Mouse (Mus musculus): Measurements from ENCODE around the gene Olfr972.
"Not testable (repeated sequence)": the region's sequence is repeated elsewhere in the genome, so short reads cannot be mapped to it uniquely, and the experiment has no call there.

The Olfr972 gene

DNA sequence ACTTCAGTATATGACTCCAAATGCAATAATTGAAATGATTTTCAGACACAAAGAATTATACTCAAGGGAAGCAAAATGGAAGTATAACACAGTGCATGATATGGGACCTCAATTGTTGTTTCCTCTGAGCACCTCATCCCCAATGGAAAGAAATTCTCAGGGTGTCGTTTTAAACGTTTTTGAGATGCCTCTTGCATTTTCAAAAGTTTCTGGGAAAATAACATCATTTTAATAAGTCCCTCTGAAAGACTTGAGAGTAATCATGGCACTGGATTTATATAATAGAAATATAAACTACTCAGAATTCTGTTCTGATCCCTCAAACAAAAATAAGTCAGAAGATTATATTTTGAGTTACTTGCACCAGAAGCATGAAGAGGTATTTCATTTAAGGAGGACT lies at the start of gene Olfr972:
Gene Olfr972, plus strand, starts transcription at position 301 of the 400 bp plus-strand sequence.
- DNase-seq (ENCODE audit: low spot score): no peak

GRCm38 (mm10) chr9:39836576-39836975 lies 29.6 kb upstream of the Olfr972 start, which contains the start of gene Olfr971:
Gene Olfr971 (plus strand): TSS chr9:39836876.
- DNase-seq (ENCODE audit: low spot score): not testable (repeated sequence)

DNA sequence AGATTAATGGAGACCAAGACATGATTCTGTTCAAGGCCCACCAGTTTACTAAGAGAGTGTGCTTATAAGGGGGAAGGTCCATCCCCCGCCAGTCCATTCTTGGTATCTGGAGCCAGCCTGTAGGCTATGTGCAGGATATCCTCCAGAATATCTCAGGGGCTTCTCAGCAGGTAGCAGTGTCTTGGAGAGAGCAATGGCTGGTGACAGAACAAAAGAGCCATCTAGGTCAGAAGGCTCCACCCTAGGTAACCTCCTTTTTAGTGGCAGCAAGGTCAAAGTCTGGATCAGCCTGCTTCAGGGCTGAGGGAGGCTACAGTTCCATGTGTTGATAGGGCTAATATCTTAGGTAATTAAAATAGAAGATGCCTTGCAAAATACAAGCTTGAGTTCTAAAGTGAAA lies 5.8 kb downstream of the Olfr972 start:
- not testable (repeated sequence) for DNase-seq (ENCODE audit: low spot score)

- not testable (repeated sequence) for DNase-seq (ENCODE audit: low spot score)
Observed at GRCm38 (mm10) chr9:39877541-39878396, 11.5 kb downstream of the Olfr972 start.

DNA sequence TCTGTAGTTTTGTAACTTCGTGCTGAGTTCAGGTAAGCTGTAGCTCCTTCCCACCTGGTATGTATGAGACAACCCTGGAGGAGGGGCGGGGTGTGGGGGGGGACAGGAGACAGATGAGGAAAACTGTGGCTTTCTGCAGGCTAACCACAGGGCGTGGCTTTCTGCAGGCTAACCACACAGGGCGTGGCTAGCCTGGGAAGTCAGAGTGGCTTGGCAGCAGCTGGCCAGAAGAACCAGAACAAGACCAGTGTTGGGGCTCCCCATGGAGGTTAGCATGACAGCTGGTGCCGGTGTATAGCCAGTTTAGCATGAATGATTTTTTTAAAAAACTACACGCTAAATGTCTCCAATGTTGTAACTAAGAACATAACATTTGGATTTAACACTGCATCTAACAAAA lies 38.9 kb downstream of the Olfr972 start:
- no peak for DNase-seq (ENCODE audit: low spot score)

DNA sequence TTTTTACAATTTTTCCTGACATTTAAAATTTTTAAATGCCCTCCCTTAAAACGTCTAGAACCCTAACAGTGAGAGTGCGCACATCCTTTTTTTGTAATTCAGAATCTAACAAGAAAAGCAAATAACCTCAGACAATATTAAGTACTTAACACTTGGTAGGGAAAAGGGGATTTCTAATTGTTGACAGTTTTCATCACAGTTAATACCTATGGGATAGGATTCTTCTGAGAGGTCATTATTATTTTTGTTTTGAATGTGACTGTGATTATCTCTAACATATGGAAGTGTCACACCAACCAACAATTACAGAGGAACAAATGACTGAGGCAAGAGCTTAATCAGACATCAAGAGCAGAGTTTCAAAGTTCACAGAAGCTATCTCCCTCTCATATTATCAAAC lies 40.8 kb downstream of the Olfr972 start, which contains the start of gene Olfr229:
Gene Olfr229, plus strand, starts transcription at position 301 of the 400 bp plus-strand sequence.
- DNase-seq (ENCODE audit: low spot score): no peak

DNA sequence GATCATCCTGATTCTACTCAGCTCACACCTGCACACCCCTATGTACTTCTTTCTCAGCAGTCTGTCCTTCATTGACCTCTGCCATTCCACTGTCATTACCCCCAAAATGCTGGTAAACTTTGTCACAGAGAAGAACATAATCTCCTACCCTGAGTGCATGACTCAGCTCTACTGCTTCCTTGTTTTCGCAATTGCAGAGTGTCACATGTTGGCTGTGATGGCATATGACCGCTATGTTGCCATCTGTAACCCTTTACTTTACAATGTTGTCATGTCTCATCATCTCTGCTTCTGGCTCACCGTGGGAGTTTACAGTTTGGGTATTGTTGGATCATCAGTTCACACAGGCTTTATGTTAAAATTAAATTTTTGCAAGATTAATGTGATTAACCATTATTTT lies 43.7 kb downstream of the Olfr972 start:
- DNase-seq (ENCODE audit: low spot score): no peak
